Mouse (Mus musculus): ENCODE data around the gene Gm7137. TPM values are rescaled to one million over a fixed set of nuclear protein-coding genes. Genes with fewer than 3 reads are reported as not detected.
A peak's percentile ranks its signal among the peaks of the same experiment; 100 is the strongest.
"Not testable (repeated sequence)": the region's sequence is repeated elsewhere in the genome, so short reads cannot be mapped to it uniquely, and the experiment has no call there.

The Gm7137 gene
- polyA plus RNA-seq, 1 experiment from 2014 or later = not detected

DNA sequence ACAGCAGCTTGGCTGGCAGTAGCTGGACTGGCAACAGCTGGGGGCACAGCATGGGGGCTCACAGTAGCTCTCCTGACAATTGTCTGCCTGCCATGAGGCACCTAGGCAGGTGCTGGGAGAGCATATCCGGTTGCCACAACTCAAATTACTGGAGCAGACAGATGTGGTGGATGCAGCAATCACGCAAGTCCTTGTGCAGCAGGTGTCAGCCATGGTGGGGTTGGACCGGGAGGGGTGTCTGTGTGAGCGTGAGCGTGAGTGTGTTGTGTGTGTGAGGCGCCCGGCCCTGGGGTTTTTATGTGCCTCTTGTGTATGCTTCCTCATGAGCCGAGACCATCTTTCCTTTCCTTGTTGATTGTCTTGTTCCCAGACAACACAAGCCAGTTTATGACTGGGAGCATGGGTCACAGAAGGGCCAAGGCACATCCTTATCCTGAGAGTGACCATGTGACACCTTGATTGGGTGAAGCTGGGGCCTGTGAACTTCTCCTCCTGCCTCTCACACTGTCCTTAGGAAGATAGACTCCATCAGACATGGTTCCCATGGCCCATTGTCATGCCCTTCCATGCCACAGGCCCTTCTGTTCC is 11.0 kb upstream of the Gm7137 start, which contains the start of gene Gm19668:
TSS of gene Gm19668 (minus strand) at position 213 of the 588 bp plus-strand sequence.
- 34% methylated on average over 8 of the region's 8 CpGs for WGBS
- no peaks in the 10 kb centered on the region for H3K4me1 ChIP-seq (ENCODE audit: control insufficient read depth, insufficient read depth, low read length)
- H3K9me3 ChIP-seq (ENCODE audit: control insufficient read depth, low read length) = no peaks in the 10 kb centered on the region
- ATAC-seq (ENCODE audit: low read depth) = 0 out of 2 replicates have a peak, but pooled peaks have one; percentile 14
- no peaks in the 10 kb centered on the region for H3K27me3 ChIP-seq (ENCODE audit: control insufficient read depth, insufficient read depth, low read length)
- H3K36me3 ChIP-seq (ENCODE audit: control insufficient read depth, insufficient read depth, low read length) = no peaks in the 10 kb centered on the region
- H3K9ac ChIP-seq (replicated peaks; ENCODE audit: low read depth, low read length) = no peak within 1 kb of the TSS
- H3K4me3 ChIP-seq (ENCODE audit: low read depth, low read length) = no peak within 1 kb of the TSS
- no peak within 1 kb of the TSS for H3K27ac ChIP-seq (ENCODE audit: low read depth, low read length)
- no peak within 1 kb of the TSS for H3K4me2 ChIP-seq (ENCODE audit: low read depth, low read length)

DNA sequence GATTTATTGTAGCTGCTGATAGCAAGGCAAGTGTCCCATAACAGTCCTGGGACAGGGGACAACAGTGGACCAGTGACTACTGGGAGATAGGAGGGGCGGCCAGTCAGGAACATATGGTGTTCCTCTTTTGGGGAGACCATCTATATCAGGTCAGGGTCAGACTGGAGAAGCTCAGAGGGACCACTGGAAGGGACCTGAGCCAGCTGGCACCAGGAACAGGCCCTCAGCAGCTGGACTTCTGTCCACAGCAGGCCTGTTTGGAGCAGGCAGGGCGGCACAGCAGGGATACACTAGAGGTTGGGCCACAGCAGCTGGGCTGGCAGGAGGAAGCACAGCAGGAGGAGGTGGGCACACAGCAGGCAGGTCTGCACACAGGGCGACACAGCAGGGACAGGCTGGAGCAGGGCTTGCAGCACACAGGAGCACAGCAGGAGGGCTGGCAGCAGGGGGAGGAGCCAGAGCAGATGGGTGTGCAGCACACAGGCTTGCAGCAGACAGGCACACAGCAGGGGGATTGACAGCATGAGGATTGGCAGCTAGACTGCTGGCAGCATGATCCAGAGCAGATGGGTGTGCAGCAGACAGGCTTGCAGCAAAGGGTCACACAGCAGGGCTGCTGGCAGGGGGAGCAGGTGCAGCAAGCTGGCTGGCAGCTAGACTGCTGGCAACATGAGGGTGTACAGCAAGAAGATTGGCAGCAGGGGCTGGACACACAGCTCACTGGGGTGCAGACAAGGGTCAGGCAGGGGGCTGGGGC is 10.3 kb upstream of the Gm7137 start:
- not testable (repeated sequence) for H3K9ac ChIP-seq (replicated peaks; ENCODE audit: low read depth, low read length)

DNA sequence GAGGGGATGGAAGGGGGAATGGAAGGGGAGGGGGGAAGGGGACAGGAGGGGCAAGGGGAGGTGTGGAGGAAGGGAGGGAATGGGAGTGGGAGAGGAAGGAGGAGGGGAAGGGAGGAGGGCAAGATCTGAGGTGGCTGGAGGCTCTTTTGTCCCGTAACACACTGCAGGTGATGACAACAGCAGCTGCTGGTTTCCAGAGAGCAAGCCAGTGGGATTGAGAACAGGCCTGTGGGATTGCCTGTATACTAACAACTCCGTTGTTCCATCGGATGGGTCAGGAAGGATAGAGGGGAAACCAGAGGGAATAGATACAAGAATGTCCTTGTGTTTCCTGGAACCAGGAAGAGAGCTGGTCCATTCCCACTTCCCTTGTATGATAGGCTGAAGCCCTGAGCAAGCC is 9.7 kb upstream of the Gm7137 start:
- no peak overlapping the region for H3K4me3 ChIP-seq (ENCODE audit: low read depth, low read length)
- H3K9me3 ChIP-seq (ENCODE audit: control insufficient read depth, low read length) = no peaks in the 10 kb centered on the region
- no peak overlapping the region for H3K9ac ChIP-seq (replicated peaks; ENCODE audit: low read depth, low read length)
- no peak overlapping the region for H3K27ac ChIP-seq (ENCODE audit: low read depth, low read length)
- no peaks in the 10 kb centered on the region for H3K4me1 ChIP-seq (ENCODE audit: control insufficient read depth, insufficient read depth, low read length)
- no peaks in the 10 kb centered on the region for H3K27me3 ChIP-seq (ENCODE audit: control insufficient read depth, insufficient read depth, low read length)
- H3K36me3 ChIP-seq (ENCODE audit: control insufficient read depth, insufficient read depth, low read length) = no peaks in the 10 kb centered on the region
- H3K4me2 ChIP-seq (ENCODE audit: low read depth, low read length) = no peak overlapping the region
- WGBS = 16% methylated on average over 3 of the region's 3 CpGs
- ATAC-seq (ENCODE audit: low read depth) = no peak

More for the DNA sequence above, 10.3 kb upstream of the Gm7137 start:
- H3K27ac ChIP-seq (ENCODE audit: low read depth, low read length); H3K9me3 ChIP-seq (ENCODE audit: control insufficient read depth, low read length); H3K4me1 ChIP-seq (ENCODE audit: control insufficient read depth, insufficient read depth, low read length); ATAC-seq (ENCODE audit: low read depth); H3K4me2 ChIP-seq (ENCODE audit: low read depth, low read length); H3K27me3 ChIP-seq (ENCODE audit: control insufficient read depth, insufficient read depth, low read length); H3K36me3 ChIP-seq (ENCODE audit: control insufficient read depth, insufficient read depth, low read length); H3K4me3 ChIP-seq (ENCODE audit: low read depth, low read length): not testable (repeated sequence)
- 33% methylated on average over 3 of the region's 3 CpGs for WGBS

DNA sequence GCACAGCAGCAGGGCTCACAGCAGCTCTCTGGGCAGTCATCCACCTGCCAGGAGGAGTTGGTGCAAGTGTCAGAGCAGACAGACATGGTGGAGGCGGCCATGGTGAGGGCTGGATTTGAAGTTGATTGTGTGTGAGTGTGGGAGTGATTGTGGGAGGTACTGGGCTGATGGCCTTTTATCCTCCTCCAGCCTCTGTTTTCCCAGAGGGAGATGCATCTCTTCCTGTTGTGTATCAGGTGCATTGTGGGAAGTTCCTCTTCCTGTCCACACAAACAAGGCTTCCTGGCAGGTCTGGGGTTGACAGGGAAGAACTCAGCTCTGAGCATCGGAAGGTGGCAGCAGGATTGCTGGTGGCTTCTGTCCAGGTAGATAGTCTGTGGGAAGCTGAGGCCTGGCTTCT is 7.0 kb upstream of the Gm7137 start, which contains the start of gene Gm9639:
TSS of gene Gm9639 (minus strand) at position 101 of the 400 bp plus-strand sequence.
- WGBS = 60% methylated on average over 2 of the region's 2 CpGs
- Histone ChIP-seq H3K9ac (replicated peaks; ENCODE audit: low read depth, low read length) (no peak within 1 kb of the TSS), H3K27ac (ENCODE audit: low read depth, low read length) (no peak within 1 kb of the TSS), H3K9me3 (ENCODE audit: control insufficient read depth, low read length) (no peaks in the 10 kb centered on the region), H3K36me3 (ENCODE audit: control insufficient read depth, insufficient read depth, low read length) (no peaks in the 10 kb centered on the region), H3K4me3 (ENCODE audit: low read depth, low read length) (no peak within 1 kb of the TSS), H3K4me1 (ENCODE audit: control insufficient read depth, insufficient read depth, low read length) (no peaks in the 10 kb centered on the region), H3K27me3 (ENCODE audit: control insufficient read depth, insufficient read depth, low read length) (no peaks in the 10 kb centered on the region), H3K4me2 (ENCODE audit: low read depth, low read length) (no peak within 1 kb of the TSS)
- ATAC-seq (ENCODE audit: low read depth) = no peak

DNA sequence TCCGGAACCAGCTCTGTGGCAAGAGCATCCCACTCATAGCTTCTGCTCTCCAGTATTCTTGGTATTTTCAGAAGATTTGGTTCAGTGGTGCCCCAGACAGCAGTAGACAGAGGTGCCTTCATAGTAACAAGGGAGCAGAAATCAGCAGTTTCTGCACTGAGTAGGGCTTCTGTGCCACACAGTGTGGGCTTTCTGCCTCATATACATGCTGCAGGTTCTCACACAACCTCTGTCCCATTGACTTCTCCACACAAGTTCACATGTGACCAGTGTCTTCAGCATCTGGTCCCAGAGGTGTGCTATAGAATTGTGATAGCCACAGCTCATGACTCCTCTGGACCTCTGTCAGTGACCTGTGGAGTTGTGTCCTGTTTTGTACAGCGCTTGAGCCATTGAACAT is 621 bp upstream of the Gm7137 start:
- no peak overlapping the region for H3K9ac ChIP-seq (replicated peaks; ENCODE audit: low read depth, low read length)
- no peak overlapping the region for H3K27ac ChIP-seq (ENCODE audit: low read depth, low read length)
- 83% methylated on average over 2 of the region's 2 CpGs for WGBS
- no peak for ATAC-seq (ENCODE audit: low read depth)
- H3K36me3 ChIP-seq (ENCODE audit: control insufficient read depth, insufficient read depth, low read length) = no peaks in the 10 kb centered on the region
- H3K4me1 ChIP-seq (ENCODE audit: control insufficient read depth, insufficient read depth, low read length) = no peaks in the 10 kb centered on the region
- no peaks in the 10 kb centered on the region for H3K9me3 ChIP-seq (ENCODE audit: control insufficient read depth, low read length)
- no peak overlapping the region for H3K4me2 ChIP-seq (ENCODE audit: low read depth, low read length)
- H3K27me3 ChIP-seq (ENCODE audit: control insufficient read depth, insufficient read depth, low read length) = no peaks in the 10 kb centered on the region
- no peak overlapping the region for H3K4me3 ChIP-seq (ENCODE audit: low read depth, low read length)

DNA sequence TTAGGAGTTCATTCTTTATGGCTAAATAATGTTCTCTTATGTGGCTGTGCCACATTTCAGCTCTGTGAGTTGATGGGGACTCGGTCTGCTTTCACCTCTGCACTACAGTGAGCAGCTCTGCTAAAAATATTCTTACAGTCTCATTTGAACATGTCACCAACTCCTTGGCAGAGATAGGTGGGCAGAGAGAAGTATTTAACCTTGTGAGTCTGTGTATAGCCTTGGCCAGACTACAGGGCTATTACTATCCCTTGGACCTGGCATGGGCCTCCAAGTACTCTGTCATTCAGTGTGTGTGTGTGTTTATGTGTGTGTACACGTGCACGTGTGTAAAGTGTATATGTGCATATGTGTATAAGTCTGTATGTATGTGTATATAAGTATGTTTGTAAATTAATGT is 4.6 kb downstream of the Gm7137 start:
- H3K36me3 ChIP-seq (ENCODE audit: control insufficient read depth, insufficient read depth, low read length); H3K4me2 ChIP-seq (ENCODE audit: low read depth, low read length); H3K9ac ChIP-seq (replicated peaks; ENCODE audit: low read depth, low read length); H3K27me3 ChIP-seq (ENCODE audit: control insufficient read depth, insufficient read depth, low read length); ATAC-seq (ENCODE audit: low read depth); H3K4me3 ChIP-seq (ENCODE audit: low read depth, low read length); H3K4me1 ChIP-seq (ENCODE audit: control insufficient read depth, insufficient read depth, low read length); H3K9me3 ChIP-seq (ENCODE audit: control insufficient read depth, low read length); H3K27ac ChIP-seq (ENCODE audit: low read depth, low read length): not testable (repeated sequence)
- WGBS = 100% methylated on average over 1 of the region's 3 CpGs

DNA sequence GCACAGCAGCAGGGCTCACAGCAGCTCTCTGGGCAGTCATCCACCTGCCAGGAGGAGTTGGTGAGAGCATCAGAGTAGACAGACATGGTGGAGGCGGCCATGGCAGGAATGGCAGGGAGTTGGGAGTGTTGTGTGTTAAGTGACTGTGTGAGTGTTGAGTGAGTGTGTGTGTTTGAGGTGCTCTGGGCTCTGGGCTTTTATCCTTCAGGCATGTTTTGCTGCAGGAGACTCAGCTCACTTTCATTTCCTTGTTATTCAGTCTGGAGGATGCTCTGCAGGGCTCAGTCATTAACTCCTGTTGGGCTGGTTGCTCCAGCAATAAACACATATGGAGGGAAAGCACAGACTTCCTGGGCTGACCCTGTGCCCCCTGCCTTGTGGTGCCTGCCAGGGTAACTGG is 5.6 kb downstream of the Gm7137 start, which contains the start of gene Gm3250:
TSS of gene Gm3250 (minus strand) at position 101 of the 400 bp plus-strand sequence.
- H3K4me3 ChIP-seq (ENCODE audit: low read depth, low read length); ATAC-seq (ENCODE audit: low read depth); H3K27me3 ChIP-seq (ENCODE audit: control insufficient read depth, insufficient read depth, low read length); H3K27ac ChIP-seq (ENCODE audit: low read depth, low read length); H3K4me2 ChIP-seq (ENCODE audit: low read depth, low read length); H3K9me3 ChIP-seq (ENCODE audit: control insufficient read depth, low read length); H3K36me3 ChIP-seq (ENCODE audit: control insufficient read depth, insufficient read depth, low read length); H3K9ac ChIP-seq (replicated peaks; ENCODE audit: low read depth, low read length); H3K4me1 ChIP-seq (ENCODE audit: control insufficient read depth, insufficient read depth, low read length): not testable (repeated sequence)
- 40% methylated on average over 1 of the region's 1 CpGs for WGBS

DNA sequence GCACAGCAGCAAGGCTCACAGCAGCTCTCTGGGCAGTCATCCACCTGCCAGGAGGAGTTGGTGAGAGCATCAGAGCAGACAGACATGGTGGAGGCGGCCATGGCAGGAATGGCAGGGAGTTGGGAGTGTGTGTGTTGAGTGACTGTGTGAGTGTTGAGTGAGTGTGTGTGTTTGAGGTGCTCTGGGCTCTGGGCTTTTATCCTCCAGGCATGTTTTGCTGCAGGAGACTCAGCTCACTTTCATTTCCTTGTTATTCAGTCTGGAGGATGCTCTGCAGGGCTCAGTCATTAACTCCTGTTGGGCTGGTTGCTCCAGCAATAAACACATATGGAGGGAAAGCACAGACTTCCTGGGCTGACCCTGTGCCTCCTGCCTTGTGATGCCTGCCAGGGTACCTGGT is 11.2 kb downstream of the Gm7137 start, which contains the start of gene Gm7138:
TSS of gene Gm7138 (minus strand) at position 101 of the 400 bp plus-strand sequence.
- not testable (repeated sequence) for H3K27ac ChIP-seq (ENCODE audit: low read depth, low read length); H3K4me1 ChIP-seq (ENCODE audit: control insufficient read depth, insufficient read depth, low read length); ATAC-seq (ENCODE audit: low read depth); H3K9me3 ChIP-seq (ENCODE audit: control insufficient read depth, low read length); H3K4me3 ChIP-seq (ENCODE audit: low read depth, low read length); H3K27me3 ChIP-seq (ENCODE audit: control insufficient read depth, insufficient read depth, low read length); H3K4me2 ChIP-seq (ENCODE audit: low read depth, low read length); H3K36me3 ChIP-seq (ENCODE audit: control insufficient read depth, insufficient read depth, low read length); H3K9ac ChIP-seq (replicated peaks; ENCODE audit: low read depth, low read length)
- WGBS = 40% methylated on average over 1 of the region's 1 CpGs

DNA sequence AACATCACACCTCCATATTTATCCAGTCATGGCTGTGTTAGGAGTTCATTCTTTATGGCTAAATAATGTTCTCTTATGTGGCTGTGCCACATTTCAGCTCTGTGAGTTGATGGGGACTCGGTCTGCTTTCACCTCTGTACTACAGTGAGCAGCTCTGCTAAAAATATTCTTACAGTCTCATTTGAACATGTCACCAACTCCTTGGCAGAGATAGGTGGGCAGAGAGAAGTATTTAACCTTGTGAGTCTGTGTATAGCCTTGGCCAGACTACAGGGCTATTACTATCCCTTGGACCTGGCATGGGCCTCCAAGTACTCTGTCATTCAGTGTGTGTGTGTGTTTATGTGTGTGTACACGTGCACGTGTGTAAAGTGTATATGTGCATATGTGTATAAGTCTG is 15.9 kb downstream of the Gm7137 start:
- WGBS = 75% methylated on average over 1 of the region's 3 CpGs
- H3K9me3 ChIP-seq (ENCODE audit: control insufficient read depth, low read length); H3K4me3 ChIP-seq (ENCODE audit: low read depth, low read length); H3K36me3 ChIP-seq (ENCODE audit: control insufficient read depth, insufficient read depth, low read length); H3K4me2 ChIP-seq (ENCODE audit: low read depth, low read length); ATAC-seq (ENCODE audit: low read depth); H3K27me3 ChIP-seq (ENCODE audit: control insufficient read depth, insufficient read depth, low read length); H3K4me1 ChIP-seq (ENCODE audit: control insufficient read depth, insufficient read depth, low read length); H3K9ac ChIP-seq (replicated peaks; ENCODE audit: low read depth, low read length); H3K27ac ChIP-seq (ENCODE audit: low read depth, low read length): not testable (repeated sequence)
